Mouse (Mus musculus): ENCODE measurements around the gene Tac4.

GRCm38 (mm10) chr11:95224124-95224893, 37.0 kb upstream of the Tac4 start:
- TF ChIP-seq CTCF (IDR thresholded peaks at IDR 0.05; ENCODE audit: low read depth, low read length) (no peak), POLR2A (IDR thresholded peaks at IDR 0.05; ENCODE audit: extremely low read depth, insufficient read depth, low read length) (no peak)
